Mouse (Mus musculus) left cerebral cortex, adult 2 months (tissue): ENCODE measurements around the gene Tigd2. TPM values are rescaled to one million over a fixed set of nuclear protein-coding genes. Genes with fewer than 3 reads are reported as not detected.

ENCODE experiments used
- DNase-seq, 2 experiments: peaks; one replicate each; pipeline ENCODE4 v3.0.0; 2021 to 2022; ENCODE audit warnings: low spot score in 2 of 2, mixed read lengths in 1 of 2; ENCODE audit errors: extremely low spot score in 1 of 2
- H3K27ac ChIP-seq: fragments of 200-600 bp; 2 replicates; pipeline ENCODE4 v1.8.1; 2022
- H3K4me3 ChIP-seq: fragments of 200-600 bp; 2 replicates; pipeline ENCODE4 v1.8.1; 2022
- CTCF ChIP-seq: fragments of 200-600 bp; IDR thresholded peaks from 2 replicates; pipeline ENCODE4 v1.8.1; 2022; ENCODE audit warnings: antibody characterized with exemption, mild to moderate bottlenecking, moderate library complexity
- intact Hi-C: fragments of 180-260 bp; cut with DNase I; formaldehyde crosslinking; loops from one replicate; pipeline ENCODE4 v1.15.1; 2025
- total RNA-seq, 2 experiments: library from RNA; stranded (reverse); gene quantifications; 2 replicates each; pipeline ENCODE4 v1.2.3; 2021

Gene Tigd2
- total RNA-seq, 2 experiments from 2014 or later = 11.1 to 11.9 TPM

DNA sequence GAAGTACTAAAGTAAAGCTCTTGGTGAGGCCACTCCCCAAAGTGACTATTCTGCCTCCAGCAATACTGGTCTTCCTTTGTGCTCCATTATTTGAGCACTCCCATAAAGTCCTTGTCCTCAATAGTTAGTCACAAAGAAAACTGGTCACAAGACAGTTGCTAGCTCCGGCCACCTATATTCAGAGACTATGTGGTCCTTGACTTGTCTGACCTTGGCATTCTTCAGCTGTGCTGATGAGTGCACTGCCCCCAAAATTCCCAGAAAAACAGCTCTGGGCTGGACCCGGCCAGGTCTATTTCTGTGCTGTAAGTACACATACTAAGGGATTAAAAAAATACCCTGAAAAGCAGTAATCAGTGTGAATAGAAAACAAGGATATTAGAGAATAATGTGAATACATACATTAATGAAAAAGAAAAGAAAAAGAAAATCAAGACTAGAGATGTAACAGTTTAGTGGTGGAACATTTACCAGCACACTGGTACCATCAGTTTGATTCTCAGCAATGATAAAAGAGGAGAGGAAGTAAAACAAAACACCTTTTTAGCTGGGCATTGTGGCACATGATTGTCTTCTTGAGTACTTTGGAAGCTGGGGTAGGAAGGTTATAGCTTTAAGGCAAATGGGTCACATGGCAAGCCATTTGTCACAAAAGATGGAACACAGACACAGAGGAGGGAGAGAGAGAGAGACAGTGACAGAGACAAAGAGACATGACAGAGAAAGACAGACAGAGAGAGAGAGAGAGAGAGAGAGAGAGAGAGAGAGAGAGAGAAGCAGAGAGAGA lies 12.6 kb upstream of the Tigd2 start:
- intact Hi-C loops = no loop called here
- no peak for TF ChIP-seq CTCF
- Histone ChIP-seq H3K27ac (no peak overlapping the region), H3K4me3 (no peak overlapping the region)
- no peak for DNase-seq

GRCm38 (mm10) chr6:59196746-59197145 lies 11.9 kb upstream of the Tigd2 start:
- TF ChIP-seq CTCF = no peak
- Histone ChIP-seq H3K4me3 (no peak overlapping the region), H3K27ac (no peak overlapping the region)
- DNase-seq = no peak
- intact Hi-C loops = no loop called here

GRCm38 (mm10) chr6:59198356-59198755 lies 10.3 kb upstream of the Tigd2 start:
- Histone ChIP-seq H3K27ac (no peak overlapping the region), H3K4me3 (no peak overlapping the region)
- DNase-seq = no peak
- no peak for TF ChIP-seq CTCF
- intact Hi-C loops = no loop called here

- no peak for DNase-seq
- Histone ChIP-seq H3K27ac (no peak overlapping the region), H3K4me3 (no peak overlapping the region)
- no peak for TF ChIP-seq CTCF
- intact Hi-C loops = no loop called here
Measured at GRCm38 (mm10) chr6:59199021-59199420, 9.6 kb upstream of the Tigd2 start.

- Histone ChIP-seq H3K4me3 (no peak overlapping the region), H3K27ac (no peak overlapping the region)
- intact Hi-C loops = no loop called here
- no peak for DNase-seq
- no peak for TF ChIP-seq CTCF
Measured at GRCm38 (mm10) chr6:59207561-59207960, 1.1 kb upstream of the Tigd2 start.

- peak; percentile 11 to 17 for DNase-seq
- H3K27ac ChIP-seq = peak overlapping the region; percentile 93
- intact Hi-C loops = no loop called here
- H3K4me3 ChIP-seq = peak overlapping the region; percentile 94
- peak; percentile 35 for TF ChIP-seq CTCF
Measured at GRCm38 (mm10) chr6:59209299-59209707, 633 bp downstream of the Tigd2 start.

DNA sequence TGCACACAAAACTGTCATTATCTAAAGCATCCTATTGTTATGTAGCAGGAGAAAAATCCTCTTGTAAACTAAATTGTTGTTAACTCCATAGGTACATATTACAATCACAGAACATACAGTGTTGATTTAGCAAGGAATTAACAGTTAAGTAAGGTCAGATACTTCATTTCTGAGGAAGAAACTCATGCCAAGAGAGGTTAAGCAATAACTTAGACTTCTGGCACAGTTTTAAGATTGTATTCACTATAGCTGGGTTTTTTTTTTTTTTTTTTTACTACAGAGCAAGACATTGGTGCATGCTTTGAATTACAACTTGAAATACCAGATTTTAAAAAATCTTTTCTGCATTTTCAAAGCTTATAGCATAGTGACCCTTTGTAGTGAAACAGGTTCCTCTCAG lies 24.5 kb downstream of the Tigd2 start:
- Histone ChIP-seq H3K27ac (no peak overlapping the region), H3K4me3 (no peak overlapping the region)
- TF ChIP-seq CTCF = no peak
- no peak for DNase-seq
- intact Hi-C loops = no loop called here

- no peak for TF ChIP-seq CTCF
- no peak overlapping the region for H3K4me3 ChIP-seq
- intact Hi-C loops = no loop called here
- H3K27ac ChIP-seq = no peak overlapping the region
- no peak for DNase-seq
Measured at GRCm38 (mm10) chr6:59233651-59234050, 25.0 kb downstream of the Tigd2 start.

- TF ChIP-seq CTCF = peak; percentile 71
- Histone ChIP-seq H3K4me3 (no peak overlapping the region), H3K27ac (no peak overlapping the region)
- peak; percentile 47 to 55 for DNase-seq
- intact Hi-C loops = loop anchor here (1.0 to 5.0 kb wide), 2 partner anchors 234 to 248 kb away; no protein-coding TSS in a partner anchor
Measured at GRCm38 (mm10) chr6:59249675-59250074, 41.0 kb downstream of the Tigd2 start.

- Histone ChIP-seq H3K27ac (no peak overlapping the region), H3K4me3 (no peak overlapping the region)
- DNase-seq = no peak
- no peak for TF ChIP-seq CTCF
- intact Hi-C loops = loop anchor here (5.0 kb wide), 1 partner anchor 247 kb away; no protein-coding TSS in a partner anchor
Measured at GRCm38 (mm10) chr6:59250536-59250935, 41.9 kb downstream of the Tigd2 start.

DNA sequence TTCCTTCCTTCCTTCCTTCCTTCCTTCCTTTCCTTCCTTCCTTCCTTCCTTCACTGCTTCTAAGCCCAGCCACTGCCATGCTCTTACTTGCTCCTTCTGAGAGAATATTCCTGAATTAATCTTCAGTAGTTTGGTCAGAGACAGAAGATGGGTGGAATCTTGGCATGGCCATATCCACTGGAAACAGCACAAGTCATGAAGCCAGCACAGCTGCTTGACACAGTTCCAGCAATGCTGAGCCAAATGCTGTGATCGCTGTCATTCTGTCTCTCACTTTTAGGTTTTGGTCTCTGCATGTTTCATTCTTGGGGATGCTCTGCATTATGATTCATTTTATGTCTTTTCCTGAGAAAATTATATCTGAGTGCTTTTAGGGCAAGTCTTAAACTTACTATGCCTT lies 47.2 kb downstream of the Tigd2 start:
- TF ChIP-seq CTCF = no peak
- H3K27ac ChIP-seq = no peak overlapping the region
- intact Hi-C loops = no loop called here
- no peak overlapping the region for H3K4me3 ChIP-seq
- no peak for DNase-seq

Other genes with a start within 250 kb of the Tigd2 start
- gene Fam13a, start 184.3 kb upstream of the Tigd2 start, total RNA-seq = 10 to 100 TPM; 14.8 to 15.1 TPM
- gene Gprin3, start 217.4 kb downstream of the Tigd2 start, total RNA-seq = 10 to 100 TPM in 1 of 2 experiments, 1 to 10 TPM in 1; 8.0 to 10.9 TPM